11 mouse cellular contexts compared by ENCODE assay signal in the genomic region with DNA sequence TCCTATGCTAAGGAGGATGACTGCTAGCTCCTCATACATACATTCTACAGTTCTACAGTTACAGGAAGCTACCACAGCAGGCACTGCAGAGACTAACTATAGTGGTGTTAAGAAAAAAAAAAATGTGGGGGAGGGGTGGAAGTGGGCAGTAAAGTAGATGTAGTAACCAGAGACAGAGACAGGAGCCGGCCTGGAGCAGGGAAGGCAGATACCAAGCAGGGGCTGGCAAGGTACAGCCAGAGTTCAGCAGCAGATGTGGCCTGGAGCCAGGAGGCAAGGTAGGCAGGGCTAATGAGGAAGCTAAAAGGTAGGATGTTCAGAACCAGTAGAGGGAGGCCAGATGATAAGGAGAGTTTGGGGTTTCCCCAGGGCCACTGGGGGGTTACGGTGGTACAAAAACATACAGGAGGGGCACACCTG. TPM values are rescaled to one million over a fixed set of nuclear protein-coding genes. Genes with fewer than 3 reads are reported as not detected.
DNase-seq lines count a peak whose midpoint lies in the region; ATAC-seq and TF ChIP-seq lines count a peak whose summit lies in the region.
"Had no signal": no experiment of that assay in that cellular context is flagged by ENCODE, and none has a peak within 500 bp of the region (broad histone marks: within the 10 kb centered on the region; RNA-seq: fewer than 3 reads in every experiment).

No protein-coding gene starts in this region.

- no peak overlapping the region for H3K4me3 ChIP-seq in forebrain, embryonic 14.5 days (ENCODE audit: low read depth, low read length)
- H3K4me3 ChIP-seq in forebrain, embryonic 11.5 days (ENCODE audit: low read depth, low read length), result no peak overlapping the region
- no peak overlapping the region for H3K4me3 ChIP-seq in neural tube, embryonic 15.5 days (replicated peaks)
- no peak overlapping the region for H3K4me3 ChIP-seq in embryonic fibroblast, embryonic 13.5 days (ENCODE audit: insufficient read depth, low read length)
- H3K4me3 ChIP-seq in olfactory bulb, adult 2 months (ENCODE audit: insufficient read depth, low read depth, low read length), result no peak overlapping the region
- H3K4me3 ChIP-seq: liver, embryonic 15.5 days; neural tube, embryonic 12.5 days had no signal

- peaks cover 32% of the 10 kb centered on the region for H3K4me1 ChIP-seq in forebrain, embryonic 14.5 days (ENCODE audit: control insufficient read depth, insufficient read depth, low read length)
- H3K4me1 ChIP-seq in forebrain, embryonic 11.5 days (replicated peaks; ENCODE audit: control insufficient read depth, insufficient read depth, low read length), result peaks cover 15% of the 10 kb centered on the region; the same call in 1 of the 2 replicates
- peaks cover 46% of the 10 kb centered on the region for H3K4me1 ChIP-seq in neural tube, embryonic 15.5 days
- peaks cover 11% of the 10 kb centered on the region for H3K4me1 ChIP-seq in embryonic fibroblast, embryonic 13.5 days (ENCODE audit: control insufficient read depth, insufficient read depth, low read length)
- H3K4me1 ChIP-seq in olfactory bulb, adult 2 months (ENCODE audit: control insufficient read depth, insufficient read depth, low read length), result peaks cover 62% of the 10 kb centered on the region

- TF ChIP-seq POLR2A in embryonic fibroblast, embryonic 13.5 days (IDR thresholded peaks at IDR 0.05; ENCODE audit: low read depth, low read length), result no peak
- TF ChIP-seq POLR2A in olfactory bulb, adult 2 months (IDR thresholded peaks at IDR 0.05; ENCODE audit: insufficient read depth, low read depth, low read length), result no peak

- no peaks in the 10 kb centered on the region for H3K36me3 ChIP-seq in forebrain, embryonic 14.5 days (ENCODE audit: control insufficient read depth, insufficient read depth, low read length)
- H3K36me3 ChIP-seq in forebrain, embryonic 11.5 days (ENCODE audit: control insufficient read depth, insufficient read depth, low read length), result no peaks in the 10 kb centered on the region
- H3K36me3 ChIP-seq in neural tube, embryonic 15.5 days, result no peaks in the 10 kb centered on the region
- H3K36me3 ChIP-seq: liver, embryonic 15.5 days; neural tube, embryonic 12.5 days had no signal

- no peaks in the 10 kb centered on the region for H3K9me3 ChIP-seq in forebrain, embryonic 14.5 days (replicated peaks; ENCODE audit: control insufficient read depth, low read length)
- H3K9me3 ChIP-seq in forebrain, embryonic 11.5 days (ENCODE audit: control insufficient read depth, low read length), result no peaks in the 10 kb centered on the region
- no peaks in the 10 kb centered on the region for H3K9me3 ChIP-seq in neural tube, embryonic 15.5 days (replicated peaks)
- H3K9me3 ChIP-seq: liver, embryonic 15.5 days; neural tube, embryonic 12.5 days had no signal

- no peaks in the 10 kb centered on the region for H3K27me3 ChIP-seq in forebrain, embryonic 14.5 days (replicated peaks; ENCODE audit: control insufficient read depth, insufficient read depth, low read length)
- no peaks in the 10 kb centered on the region for H3K27me3 ChIP-seq in forebrain, embryonic 11.5 days (ENCODE audit: control insufficient read depth, insufficient read depth, low read length)
- H3K27me3 ChIP-seq in neural tube, embryonic 15.5 days (replicated peaks), result no peaks in the 10 kb centered on the region
- H3K27me3 ChIP-seq: liver, embryonic 15.5 days; neural tube, embryonic 12.5 days had no signal

- no peak for TF ChIP-seq CTCF in embryonic fibroblast, embryonic 13.5 days (IDR thresholded peaks at IDR 0.05; ENCODE audit: borderline replicate concordance, insufficient read depth, low read length)
- TF ChIP-seq CTCF in olfactory bulb, adult 2 months (IDR thresholded peaks at IDR 0.05; ENCODE audit: insufficient read depth, low read depth, low read length), result no peak

- H3K4me2 ChIP-seq in forebrain, embryonic 14.5 days (ENCODE audit: low read length), result no peak overlapping the region
- H3K4me2 ChIP-seq in forebrain, embryonic 11.5 days (ENCODE audit: low read depth, low read length, severe bottlenecking), result no peak overlapping the region
- no peak overlapping the region for H3K4me2 ChIP-seq in neural tube, embryonic 15.5 days
- H3K4me2 ChIP-seq: liver, embryonic 15.5 days had no signal

- no peak for ATAC-seq in forebrain, embryonic 14.5 days
- ATAC-seq in forebrain, embryonic 11.5 days (replicated peaks; ENCODE audit: low FRiP score), result no peak
- no peak for ATAC-seq in neural tube, embryonic 15.5 days (ENCODE audit: low FRiP score)

- H3K9ac ChIP-seq in forebrain, embryonic 14.5 days (ENCODE audit: low read length), result no peak overlapping the region
- no peak overlapping the region for H3K9ac ChIP-seq in forebrain, embryonic 11.5 days (ENCODE audit: low read length)
- no peak overlapping the region for H3K9ac ChIP-seq in neural tube, embryonic 15.5 days (replicated peaks)
- H3K9ac ChIP-seq: liver, embryonic 15.5 days; neural tube, embryonic 12.5 days had no signal

- DNase-seq in forebrain, embryonic 14.5 days (ENCODE audit: low spot score), result no peak
- DNase-seq in forebrain, embryonic 11.5 days (ENCODE audit: low spot score), result no peak
- no peak for DNase-seq in neural tube, embryonic 10.5 days (ENCODE audit: extremely low spot score, low spot score)
- DNase-seq in right cerebral cortex, postnatal 10 days (ENCODE audit: low spot score in 2 of 2), result no peak
- no peak for DNase-seq in adrenal gland, adult 18-20 months (ENCODE audit: low spot score in 2 of 2)
- DNase-seq: cerebellum, adult 11-12 months had no signal

- peak overlapping the region; percentile 91; the same call in 1 of the 2 replicates for H3K27ac ChIP-seq in forebrain, embryonic 14.5 days (ENCODE audit: low read depth, low read length)
- H3K27ac ChIP-seq in forebrain, embryonic 11.5 days (ENCODE audit: low read depth, low read length), result no peak overlapping the region
- peak overlapping the region; percentile 54; the same call in 1 of the 2 replicates for H3K27ac ChIP-seq in neural tube, embryonic 15.5 days (replicated peaks)
- H3K27ac ChIP-seq in embryonic fibroblast, embryonic 13.5 days (ENCODE audit: insufficient read depth, low read length), result peak overlapping the region; percentile 45
- H3K27ac ChIP-seq in olfactory bulb, adult 2 months (ENCODE audit: insufficient read depth, low read depth, low read length), result peak overlapping the region; percentile 97
- H3K27ac ChIP-seq: liver, embryonic 15.5 days; neural tube, embryonic 12.5 days had no signal

- 68% methylated on average over 2 of the region's 2 CpGs for WGBS in forebrain, embryonic 14.5 days
- 78% methylated on average over 2 of the region's 2 CpGs for WGBS in forebrain, embryonic 11.5 days
- WGBS in neural tube, embryonic 15.5 days, result 55% methylated on average over 2 of the region's 2 CpGs
- 69% methylated on average over 2 of the region's 2 CpGs for WGBS in olfactory bulb, adult 2 months

RNA-seq across cellular contexts. Expression of a gene that starts 36.6 kb away (rescaled TPM):
- 7.0 and 11.0 TPM in 2 replicates for polyA plus RNA-seq in forebrain, embryonic 14.5 days (2014; fragmentation: Nextera tagmentation; extraction: Ambion mirVana)
- 13.8 and 16.5 TPM in 2 replicates for polyA plus RNA-seq in forebrain, embryonic 11.5 days (2014; fragmentation: Nextera tagmentation; extraction: Ambion mirVana)
- polyA plus RNA-seq in neural tube, embryonic 15.5 days (2015; fragmentation: Nextera tagmentation; extraction: Ambion mirVana), result 8.6 and 10.1 TPM in 2 replicates
- polyA plus RNA-seq in embryonic fibroblast, embryonic 13.5 days (2011; ENCODE audit: insufficient read length, low read depth, missing spikeins), result 86.5 and 103 TPM in 2 replicates
- not detected in 2 replicates for polyA plus RNA-seq in olfactory bulb, adult 2 months (2012; ENCODE audit: insufficient read depth, insufficient read length, low replicate concordance, missing spikeins)
- 10 to 100 TPM; 25.7 to 30.1 TPM for total RNA-seq in adrenal gland, adult 18-20 months (2021)
